Mouse (Mus musculus): Measurements from ENCODE around the gene D130043K22Rik.

DNA sequence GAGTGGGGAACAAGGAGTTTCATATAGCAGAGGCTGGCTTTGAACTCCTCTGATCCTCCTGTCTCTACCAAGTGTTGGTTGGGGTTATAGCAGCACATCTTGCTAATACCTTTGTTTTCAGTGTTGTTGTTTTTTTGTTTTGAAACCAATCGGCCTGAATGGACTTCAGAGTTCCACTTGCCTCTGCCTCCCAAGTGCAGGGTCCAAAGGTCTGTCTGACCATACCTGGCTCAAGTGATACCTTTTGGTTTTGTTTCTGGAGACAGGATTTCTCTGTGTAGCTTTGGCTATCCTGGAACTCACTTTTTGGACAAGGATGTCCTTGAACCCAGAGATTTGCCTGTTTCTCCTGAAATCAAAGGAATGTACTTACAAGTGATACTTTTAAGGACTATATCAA is 25.0 kb upstream of the D130043K22Rik start:
- TF ChIP-seq GATA1 (IDR thresholded peaks at IDR 0.05; ENCODE audit: borderline replicate concordance, low read length) (no peak), FLI1 (IDR thresholded peaks at IDR 0.05; ENCODE audit: low read length) (no peak)

Data from megakaryocyte, embryonic 14.5 days (primary cell).